Mouse (Mus musculus): ENCODE data around the gene Vps26c. TPM values are rescaled to one million over a fixed set of nuclear protein-coding genes. Genes with fewer than 3 reads are reported as not detected.

Vps26c gene
- polyA plus RNA-seq (2014; fragmentation: Nextera tagmentation; extraction: Ambion mirVana): 57.7 and 60.8 TPM in 2 replicates

DNA sequence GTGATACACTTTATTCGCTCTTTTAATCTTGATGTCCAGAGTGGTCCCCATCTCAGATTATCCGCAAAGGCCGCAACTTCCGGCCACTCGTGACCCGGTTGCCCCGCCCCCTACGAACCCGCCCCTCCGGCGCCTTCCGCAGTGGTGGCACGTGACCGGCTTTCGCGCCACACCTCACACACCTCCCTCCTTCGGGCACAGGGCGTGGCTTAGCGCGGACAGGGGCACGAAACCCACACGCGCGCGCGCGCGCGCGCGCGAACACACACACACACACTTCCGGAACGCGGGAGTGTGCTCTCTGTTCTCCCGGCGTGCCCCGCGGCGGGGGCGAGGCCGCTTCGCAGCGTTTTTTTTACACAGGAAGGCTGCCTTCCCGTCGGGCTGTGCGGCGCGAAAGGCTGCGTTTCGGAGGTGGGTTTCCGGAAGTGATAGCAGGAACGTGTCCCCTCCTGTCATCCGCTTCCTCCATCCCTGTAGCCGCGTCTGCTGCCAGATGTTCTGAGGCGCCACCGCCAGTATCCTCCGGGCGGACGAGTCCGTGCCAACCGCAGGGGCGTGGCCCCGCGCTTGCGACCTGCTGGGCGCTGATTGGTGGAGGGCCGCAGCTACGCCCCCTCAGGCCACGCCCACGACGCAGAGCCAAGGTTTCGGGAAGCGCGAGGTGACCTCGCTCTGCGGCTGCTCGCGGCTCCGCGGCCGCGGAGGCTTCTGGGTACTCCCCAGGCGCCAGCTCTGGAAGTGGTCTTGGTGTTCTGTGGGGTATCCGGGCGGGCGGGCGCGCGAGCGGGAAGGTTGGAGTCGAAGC, at the start of gene Vps26c:
Gene Vps26c, minus strand, starts transcription at position 487 of the 808 bp plus-strand sequence.
- no peaks in the 10 kb centered on the region for H3K27me3 ChIP-seq (ENCODE audit: control insufficient read depth, insufficient read depth, low read length)
- peak within 1 kb of the TSS; percentile 56 for H3K4me2 ChIP-seq (ENCODE audit: low read depth)
- peak within 1 kb of the TSS; percentile 77 for H3K4me3 ChIP-seq (ENCODE audit: low read depth, low read length)
- H3K27ac ChIP-seq (ENCODE audit: low read depth, low read length): peak within 1 kb of the TSS; percentile 91
- H3K4me1 ChIP-seq (ENCODE audit: control insufficient read depth, insufficient read depth, low read length): peaks cover 12% of the 10 kb centered on the region
- peak; percentile 99 for DNase-seq (ENCODE audit: low spot score)
- under 1% methylated on average over 93 of the region's 93 CpGs for WGBS
- H3K9me3 ChIP-seq (ENCODE audit: control insufficient read depth, low read length): no peaks in the 10 kb centered on the region
- ATAC-seq (ENCODE audit: insufficient read depth, low FRiP score, low TSS enrichment): peak; percentile 91
- peak within 1 kb of the TSS; percentile 74 for H3K9ac ChIP-seq (ENCODE audit: low read length)
- no peaks in the 10 kb centered on the region; the same call in 1 of the 2 replicates for H3K36me3 ChIP-seq (ENCODE audit: control insufficient read depth, insufficient read depth, low read length)

DNA sequence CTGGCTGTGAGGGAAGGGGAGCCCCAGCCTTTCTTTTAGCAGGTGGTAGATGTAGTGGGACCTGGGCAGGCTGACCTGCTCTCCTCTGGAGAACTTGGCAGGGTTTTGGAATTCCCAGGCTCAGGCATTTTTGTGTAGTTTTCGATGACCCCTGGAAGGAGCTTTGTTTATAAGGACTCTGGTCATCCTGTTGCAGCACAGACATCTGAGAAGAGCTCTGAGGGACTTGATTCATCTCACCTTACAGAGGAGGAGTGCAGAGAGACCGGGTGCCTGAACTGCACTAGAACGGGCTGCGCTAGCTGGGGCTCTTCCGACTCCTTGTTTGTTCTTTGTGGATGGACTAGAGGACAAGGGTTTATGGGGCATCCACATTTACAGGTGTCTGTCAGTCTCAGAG, 49.1 kb upstream of the Vps26c start:
- no peak for ATAC-seq (ENCODE audit: insufficient read depth, low FRiP score, low TSS enrichment)
- Histone ChIP-seq H3K4me3 (ENCODE audit: low read depth, low read length) (no peak overlapping the region), H3K9ac (ENCODE audit: low read length) (no peak overlapping the region), H3K4me2 (ENCODE audit: low read depth) (no peak overlapping the region), H3K27me3 (ENCODE audit: control insufficient read depth, insufficient read depth, low read length) (no peaks in the 10 kb centered on the region), H3K36me3 (ENCODE audit: control insufficient read depth, insufficient read depth, low read length) (no peaks in the 10 kb centered on the region), H3K27ac (ENCODE audit: low read depth, low read length) (no peak overlapping the region), H3K9me3 (ENCODE audit: control insufficient read depth, low read length) (no peaks in the 10 kb centered on the region), H3K4me1 (ENCODE audit: control insufficient read depth, insufficient read depth, low read length) (peaks cover 16% of the 10 kb centered on the region)
- 76% methylated on average over 5 of the region's 5 CpGs for WGBS
- no peak for DNase-seq (ENCODE audit: low spot score)

- Histone ChIP-seq H3K27me3 (ENCODE audit: control insufficient read depth, insufficient read depth, low read length) (no peaks in the 10 kb centered on the region), H3K9me3 (ENCODE audit: control insufficient read depth, low read length) (no peaks in the 10 kb centered on the region), H3K4me3 (ENCODE audit: low read depth, low read length) (no peak overlapping the region), H3K4me2 (ENCODE audit: low read depth) (no peak overlapping the region), H3K27ac (ENCODE audit: low read depth, low read length) (no peak overlapping the region), H3K4me1 (ENCODE audit: control insufficient read depth, insufficient read depth, low read length) (peaks cover 16% of the 10 kb centered on the region), H3K9ac (ENCODE audit: low read length) (no peak overlapping the region), H3K36me3 (ENCODE audit: control insufficient read depth, insufficient read depth, low read length) (no peaks in the 10 kb centered on the region)
- DNase-seq (ENCODE audit: low spot score) (no peak), ATAC-seq (ENCODE audit: insufficient read depth, low FRiP score, low TSS enrichment) (no peak)
These were observed 48.1 kb upstream of the Vps26c start for GRCm38 (mm10) chr16:94574718-94575094.

GRCm38 (mm10) chr16:94574025-94574717, 47.5 kb upstream of the Vps26c start:
- 85% methylated on average over 3 of the region's 3 CpGs for WGBS
- Histone ChIP-seq H3K27me3 (ENCODE audit: control insufficient read depth, insufficient read depth, low read length) (no peaks in the 10 kb centered on the region), H3K4me1 (ENCODE audit: control insufficient read depth, insufficient read depth, low read length) (peaks cover 16% of the 10 kb centered on the region), H3K36me3 (ENCODE audit: control insufficient read depth, insufficient read depth, low read length) (no peaks in the 10 kb centered on the region), H3K27ac (ENCODE audit: low read depth, low read length) (no peak overlapping the region), H3K9ac (ENCODE audit: low read length) (no peak overlapping the region), H3K4me3 (ENCODE audit: low read depth, low read length) (no peak overlapping the region), H3K9me3 (ENCODE audit: control insufficient read depth, low read length) (no peaks in the 10 kb centered on the region), H3K4me2 (ENCODE audit: low read depth) (no peak overlapping the region)
- ATAC-seq (ENCODE audit: insufficient read depth, low FRiP score, low TSS enrichment) (no peak), DNase-seq (ENCODE audit: low spot score) (no peak)

DNA sequence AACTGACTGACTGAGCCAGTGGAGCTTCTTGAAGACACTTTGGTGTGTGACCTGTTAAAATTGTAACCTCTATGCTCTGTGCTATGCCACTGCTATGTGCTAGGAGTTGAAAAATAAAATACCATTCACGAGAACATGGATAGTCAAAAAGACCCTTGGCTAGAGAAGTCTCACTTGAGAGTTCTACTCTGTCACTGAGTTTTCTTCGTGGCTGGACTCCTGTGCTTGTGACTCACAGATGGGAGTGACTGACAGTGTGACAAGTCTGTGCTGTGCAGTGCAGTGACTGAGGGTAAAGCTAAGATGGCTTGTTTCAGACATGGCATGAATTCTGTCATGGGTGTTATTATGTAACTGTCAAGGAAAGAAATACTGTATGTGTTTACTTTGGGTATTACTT, 45.8 kb upstream of the Vps26c start:
- Histone ChIP-seq H3K4me2 (ENCODE audit: low read depth) (no peak overlapping the region), H3K9me3 (ENCODE audit: control insufficient read depth, low read length) (no peaks in the 10 kb centered on the region), H3K4me1 (ENCODE audit: control insufficient read depth, insufficient read depth, low read length) (peaks cover 16% of the 10 kb centered on the region), H3K9ac (ENCODE audit: low read length) (no peak overlapping the region), H3K27me3 (ENCODE audit: control insufficient read depth, insufficient read depth, low read length) (no peaks in the 10 kb centered on the region), H3K27ac (ENCODE audit: low read depth, low read length) (no peak overlapping the region), H3K36me3 (ENCODE audit: control insufficient read depth, insufficient read depth, low read length) (no peaks in the 10 kb centered on the region), H3K4me3 (ENCODE audit: low read depth, low read length) (no peak overlapping the region)
- DNase-seq (ENCODE audit: low spot score) (no peak), ATAC-seq (ENCODE audit: insufficient read depth, low FRiP score, low TSS enrichment) (no peak)
- 55% methylated on average over 2 of the region's 2 CpGs for WGBS

DNA sequence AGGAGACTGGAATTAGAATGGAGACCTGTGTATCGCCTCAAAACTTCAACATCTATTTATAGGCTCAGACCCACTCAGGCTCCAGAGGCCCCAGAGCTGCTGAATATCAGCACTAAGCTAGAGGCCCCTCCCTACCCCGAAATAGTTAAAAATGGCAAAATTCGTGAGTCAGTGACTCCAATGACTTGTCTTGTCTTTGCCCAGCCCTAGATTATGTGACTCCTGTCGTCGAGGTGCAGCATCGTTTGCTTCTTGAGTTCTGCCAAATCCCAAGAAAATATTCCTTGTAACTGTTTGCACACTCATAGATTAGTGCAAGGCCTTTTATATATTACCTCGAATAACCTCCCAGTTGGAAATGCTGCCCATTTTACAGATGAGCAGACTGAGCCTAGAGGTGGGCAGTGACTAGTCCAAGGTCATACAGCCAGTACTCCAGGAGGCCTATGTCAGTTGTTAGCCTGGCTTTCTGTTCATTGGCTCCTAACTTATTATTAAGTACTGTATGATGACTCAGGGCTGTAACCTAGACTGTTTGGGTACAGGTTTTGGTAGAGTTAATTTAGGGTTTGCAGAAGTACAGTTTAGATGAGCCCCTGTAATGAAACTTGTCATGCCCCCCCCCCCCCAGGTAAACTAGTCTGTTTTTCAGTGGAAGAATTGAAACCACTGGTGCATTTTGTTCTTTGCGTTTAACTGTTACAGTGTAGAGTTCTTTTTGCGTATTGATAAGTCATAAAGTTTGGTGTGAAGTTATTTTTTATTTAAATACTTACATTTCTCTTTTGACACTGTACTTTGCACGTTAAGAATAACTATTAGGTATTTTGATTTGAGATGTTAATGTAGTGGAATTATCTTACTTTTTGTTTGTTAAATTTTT, 44.7 kb upstream of the Vps26c start:
- peak overlapping the region; percentile 100 for H3K27ac ChIP-seq (ENCODE audit: low read depth, low read length)
- peak overlapping the region; percentile 75 for H3K4me2 ChIP-seq (ENCODE audit: low read depth)
- no peaks in the 10 kb centered on the region for H3K36me3 ChIP-seq (ENCODE audit: control insufficient read depth, insufficient read depth, low read length)
- H3K9ac ChIP-seq (ENCODE audit: low read length): peak overlapping the region; percentile 96
- H3K27me3 ChIP-seq (ENCODE audit: control insufficient read depth, insufficient read depth, low read length): no peaks in the 10 kb centered on the region
- 36% methylated on average over 10 of the region's 10 CpGs for WGBS
- no peak for DNase-seq (ENCODE audit: low spot score)
- H3K9me3 ChIP-seq (ENCODE audit: control insufficient read depth, low read length): no peaks in the 10 kb centered on the region
- peaks cover 12% of the 10 kb centered on the region for H3K4me1 ChIP-seq (ENCODE audit: control insufficient read depth, insufficient read depth, low read length)
- ATAC-seq (ENCODE audit: insufficient read depth, low FRiP score, low TSS enrichment): no peak
- peak overlapping the region; percentile 99 for H3K4me3 ChIP-seq (ENCODE audit: low read depth, low read length)

DNA sequence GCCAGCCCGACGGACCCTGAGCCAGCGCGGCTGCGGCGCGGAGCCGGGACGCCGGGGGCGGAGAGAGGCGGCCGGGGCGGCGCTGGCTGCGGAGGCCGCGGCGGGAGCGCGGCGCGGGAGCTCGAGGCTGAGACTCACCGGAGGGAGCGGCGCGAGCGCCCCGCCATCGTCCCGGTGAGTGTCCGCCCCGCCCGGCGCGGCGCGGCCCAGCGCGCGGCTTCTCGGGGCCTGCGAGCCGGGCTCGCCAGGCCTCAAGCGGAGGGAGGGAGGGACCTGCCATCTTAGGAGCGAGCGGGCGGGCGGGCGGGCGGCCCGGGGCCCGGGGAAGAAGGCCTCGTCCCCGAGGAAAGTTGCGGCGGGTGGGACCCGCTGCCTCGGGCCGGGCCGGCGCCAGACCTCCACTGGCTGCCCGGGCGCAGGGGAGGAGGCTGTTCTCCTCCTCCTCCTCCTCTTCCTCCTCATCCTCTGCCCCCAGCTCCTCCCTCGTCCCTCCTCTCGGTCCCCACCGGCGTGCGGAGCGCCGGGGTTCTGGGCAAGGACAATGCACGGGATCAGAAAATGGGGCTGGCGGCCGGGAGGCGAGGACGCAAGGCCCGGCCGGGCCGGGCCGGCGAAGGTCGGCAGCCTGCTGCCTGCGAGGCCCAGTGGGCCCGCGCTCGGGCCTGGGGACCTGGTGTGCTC, 43.9 kb upstream of the Vps26c start:
- Histone ChIP-seq H3K4me3 (ENCODE audit: low read depth, low read length) (peak overlapping the region; percentile 99), H3K9ac (ENCODE audit: low read length) (peak overlapping the region; percentile 96), H3K27me3 (ENCODE audit: control insufficient read depth, insufficient read depth, low read length) (no peaks in the 10 kb centered on the region), H3K4me1 (ENCODE audit: control insufficient read depth, insufficient read depth, low read length) (peaks cover 12% of the 10 kb centered on the region), H3K36me3 (ENCODE audit: control insufficient read depth, insufficient read depth, low read length) (no peaks in the 10 kb centered on the region), H3K4me2 (ENCODE audit: low read depth) (peak overlapping the region; percentile 75), H3K9me3 (ENCODE audit: control insufficient read depth, low read length) (no peaks in the 10 kb centered on the region), H3K27ac (ENCODE audit: low read depth, low read length) (peak overlapping the region; percentile 100)
- ATAC-seq (ENCODE audit: insufficient read depth, low FRiP score, low TSS enrichment) (0 out of 2 replicates have a peak, but pooled peaks have one; percentile 2), DNase-seq (ENCODE audit: low spot score) (peak; percentile 55)
- under 1% methylated on average over 37 of the region's 88 CpGs for WGBS
